Mouse (Mus musculus) CH12.LX (cell line): Measurements from ENCODE around the gene Oxsr1.

Source experiments
- CTCF ChIP-seq, 2 experiments: IDR thresholded peaks in 1 of 2; conservative IDR thresholded peaks in 1 of 2; 2 replicates each; pipeline ENCODE4 v1.5.1; 2011 to 2012; ENCODE audit warnings: low read depth in 2 of 2, low read length in 2 of 2, improper control_type of control experiment in 1 of 2, inconsistent platforms in 1 of 2, mild to moderate bottlenecking in 1 of 2, moderate library complexity in 1 of 2
- ELF1 ChIP-seq: IDR thresholded peaks from 2 replicates; pipeline ENCODE4 v1.6.1; 2014; ENCODE audit warnings: low read depth, mild to moderate bottlenecking, inconsistent platforms, low read length, improper control_type of control experiment
- EP300 ChIP-seq: IDR thresholded peaks from 2 replicates; pipeline ENCODE4 v1.6.1; 2011; ENCODE audit warnings: low read length, improper control_type of control experiment
- JUN ChIP-seq: IDR thresholded peaks from 2 replicates; pipeline ENCODE4 v1.6.1; 2011; ENCODE audit warnings: low read depth, mild to moderate bottlenecking, low read length, improper control_type of control experiment, moderate library complexity; ENCODE audit not compliant: insufficient read depth
- MAFK ChIP-seq: IDR thresholded peaks from 2 replicates; pipeline ENCODE4 v1.6.1; 2011; ENCODE audit warnings: low read length, improper control_type of control experiment; ENCODE audit not compliant: insufficient replicate concordance
- MAX ChIP-seq: IDR thresholded peaks from 2 replicates; pipeline ENCODE4 v1.6.1; 2011; ENCODE audit warnings: low read length, improper control_type of control experiment
- POLR2A ChIP-seq: IDR thresholded peaks from 2 replicates; pipeline ENCODE4 v1.6.1; 2011; ENCODE audit warnings: low read depth, mild to moderate bottlenecking, improper control_type of control experiment, low read length
- TBP ChIP-seq: conservative IDR thresholded peaks from 2 replicates; pipeline ENCODE4 v1.6.1; 2011; ENCODE audit warnings: low read depth, low read length, improper control_type of control experiment
- ZC3H11A ChIP-seq: IDR thresholded peaks from 2 replicates; pipeline ENCODE4 v1.6.1; 2012; ENCODE audit warnings: low read depth, mild to moderate bottlenecking, inconsistent platforms, low read length, improper control_type of control experiment

DNA sequence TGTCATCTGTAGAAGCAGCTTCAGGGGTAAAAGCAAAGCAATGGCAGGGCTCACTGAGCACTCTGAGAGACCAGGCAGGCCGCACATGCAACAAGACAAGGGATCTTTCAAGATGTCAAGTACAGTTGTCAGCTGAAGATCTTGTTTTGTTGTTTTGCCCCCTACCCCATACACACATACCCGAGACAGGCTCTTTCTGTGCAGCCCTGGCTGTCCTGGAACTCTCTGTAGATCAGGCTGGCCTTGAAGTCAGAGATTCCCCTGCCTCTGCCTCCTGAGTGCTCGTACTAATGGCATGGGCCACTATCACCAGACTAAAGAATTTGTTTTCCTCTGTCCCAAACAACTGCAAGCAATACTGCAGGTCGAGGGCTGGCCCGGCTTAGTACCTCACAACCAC, 44.2 kb downstream of the Oxsr1 start:
- TF ChIP-seq MAX (no peak), ZC3H11A (no peak), TBP (no peak), ELF1 (no peak), EP300 (no peak), POLR2A (no peak), CTCF (conservative IDR thresholded peaks at IDR 0.05 in 1 of 2, IDR thresholded peaks at IDR 0.05 in 1 of 2; ENCODE audit: low read depth in 2 of 2, low read length in 2 of 2) (no peak), JUN (no peak), MAFK (no peak)
